Mouse (Mus musculus): ENCODE data around the gene Sema4a.

DNA sequence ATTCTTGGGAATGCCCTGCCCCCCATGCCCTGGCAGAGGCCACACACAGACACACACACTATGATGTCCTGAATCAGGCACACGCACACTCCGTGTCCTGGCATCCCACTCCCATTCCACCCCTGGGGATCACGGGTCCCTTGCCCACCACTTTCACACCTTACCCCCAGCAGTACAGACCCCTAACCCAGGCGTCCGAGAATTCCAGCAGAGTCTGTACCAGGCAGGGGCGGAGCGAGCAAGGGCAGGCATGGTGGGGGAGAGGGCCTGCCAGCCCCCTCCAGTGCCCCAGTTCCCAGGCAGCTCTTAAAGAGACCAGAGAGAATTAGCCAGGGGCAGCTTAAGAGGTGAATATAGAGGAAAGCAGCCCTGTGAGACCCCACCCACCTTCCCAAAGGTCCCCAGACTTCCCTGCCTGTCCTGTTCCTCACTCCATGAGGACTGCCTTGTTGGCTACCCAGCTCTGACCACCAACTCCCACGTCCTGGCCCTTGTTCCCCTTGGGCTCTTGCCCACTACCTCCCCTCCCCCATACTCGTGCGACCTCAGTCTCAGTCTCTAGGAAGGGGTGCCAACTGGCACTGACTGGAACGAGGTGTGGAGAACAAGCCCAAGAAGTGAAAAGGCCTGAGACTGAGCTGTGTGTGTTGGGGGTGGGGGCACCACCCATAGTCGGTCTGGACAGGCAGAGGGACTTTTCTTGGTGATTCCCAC lies at the start of gene Sema4a:
- TF ChIP-seq POLR2A (IDR thresholded peaks at IDR 0.05; ENCODE audit: insufficient read depth, low read length) (no peak), CTCF (IDR thresholded peaks at IDR 0.05; ENCODE audit: low read depth, low read length) (no peak), EP300 (IDR thresholded peaks at IDR 0.05; ENCODE audit: insufficient read depth, low read depth, low read length) (no peak)
